Mouse (Mus musculus) olfactory bulb, adult 2 months (tissue): ENCODE measurements around the gene Tnfrsf1a. TPM values are rescaled to one million over a fixed set of nuclear protein-coding genes. Genes with fewer than 3 reads are reported as not detected.

Source experiments
- H3K27ac ChIP-seq: fragments of 200-500 bp; 2 replicates; pipeline ENCODE4 v1.5.1; 2012; ENCODE audit warnings: low read depth, low read length; ENCODE audit not compliant: insufficient read depth
- H3K4me1 ChIP-seq: fragments of 200-500 bp; 2 replicates; pipeline ENCODE4 v1.6.1; 2012; ENCODE audit warnings: low read length; ENCODE audit not compliant: control insufficient read depth, insufficient read depth
- H3K4me3 ChIP-seq: fragments of 200-500 bp; 2 replicates; pipeline ENCODE4 v1.5.1; 2012; ENCODE audit warnings: mild to moderate bottlenecking, low read depth, low read length, moderate library complexity; ENCODE audit not compliant: insufficient read depth
- CTCF ChIP-seq: fragments of 200-500 bp; IDR thresholded peaks from 2 replicates; pipeline ENCODE4 v1.5.1; 2012; ENCODE audit warnings: low read depth, mild to moderate bottlenecking, low read length, moderate library complexity; ENCODE audit not compliant: insufficient read depth
- POLR2A ChIP-seq: fragments of 200-500 bp; IDR thresholded peaks from 2 replicates; pipeline ENCODE4 v1.6.1; 2012; ENCODE audit warnings: mild to moderate bottlenecking, low read depth, low read length, moderate library complexity; ENCODE audit not compliant: insufficient read depth
- WGBS: fragments of 180-500 bp; shearing (Covaris S2); methylation state at CpG from one replicate; pipeline ENCODE4 v1.1.7; 2018; 5-methylcytosine and 5-hydroxymethylcytosine counted together
- polyA plus RNA-seq: library from polyadenylated mRNA; stranded (reverse); fragments of >200 nt; gene quantifications from 2 replicates; pipeline ENCODE4 v1.2.4, GENCODE M21; 2012; ENCODE audit warnings: low replicate concordance; ENCODE audit not compliant: missing spikeins, insufficient read depth, insufficient read length

Gene Tnfrsf1a
- polyA plus RNA-seq, 1 experiment = not detected

- Histone ChIP-seq H3K27ac (no peak overlapping the region; the same call in 1 of the 2 replicates), H3K4me1 (peaks cover 48% of the 10 kb centered on the region), H3K4me3 (peak overlapping the region; percentile 46)
- WGBS = 62% methylated on average over 20 of the region's 20 CpGs
- TF ChIP-seq CTCF = no peak
- TF ChIP-seq POLR2A = no peak
Observed at GRCm38 (mm10) chr6:125350231-125350994, 1.3 kb downstream of the Tnfrsf1a start.

GRCm38 (mm10) chr6:125350995-125351324, 1.8 kb downstream of the Tnfrsf1a start:
- WGBS = 94% methylated on average over 2 of the region's 2 CpGs
- Histone ChIP-seq H3K4me1 (peaks cover 52% of the 10 kb centered on the region), H3K27ac (no peak overlapping the region), H3K4me3 (no peak overlapping the region)
- TF ChIP-seq CTCF (no peak), POLR2A (no peak)

GRCm38 (mm10) chr6:125351368-125352045, 2.3 kb downstream of the Tnfrsf1a start:
- no peak overlapping the region for H3K27ac ChIP-seq
- H3K4me3 ChIP-seq = no peak overlapping the region
- H3K4me1 ChIP-seq = peaks cover 52% of the 10 kb centered on the region
- no peak for TF ChIP-seq POLR2A
- TF ChIP-seq CTCF = no peak
- 78% methylated on average over 8 of the region's 8 CpGs for WGBS

- Histone ChIP-seq H3K4me3 (no peak overlapping the region), H3K27ac (no peak overlapping the region), H3K4me1 (peaks cover 52% of the 10 kb centered on the region)
- WGBS = 80% methylated on average over 5 of the region's 5 CpGs
- TF ChIP-seq CTCF (no peak), POLR2A (no peak)
Observed at GRCm38 (mm10) chr6:125352046-125352384, 2.9 kb downstream of the Tnfrsf1a start.

- no peak overlapping the region for H3K27ac ChIP-seq
- H3K4me1 ChIP-seq = peaks cover 52% of the 10 kb centered on the region
- no peak overlapping the region for H3K4me3 ChIP-seq
- TF ChIP-seq CTCF (no peak), POLR2A (no peak)
- 62% methylated on average over 4 of the region's 4 CpGs for WGBS
Observed at GRCm38 (mm10) chr6:125352811-125353210, 3.6 kb downstream of the Tnfrsf1a start.

GRCm38 (mm10) chr6:125353221-125353620, 4.1 kb downstream of the Tnfrsf1a start:
- 94% methylated on average over 11 of the region's 11 CpGs for WGBS
- peaks cover 52% of the 10 kb centered on the region for H3K4me1 ChIP-seq
- TF ChIP-seq CTCF = no peak
- TF ChIP-seq POLR2A = no peak
- H3K27ac ChIP-seq = no peak overlapping the region
- H3K4me3 ChIP-seq = no peak overlapping the region

GRCm38 (mm10) chr6:125353655-125354054, 4.5 kb downstream of the Tnfrsf1a start:
- Histone ChIP-seq H3K27ac (no peak overlapping the region), H3K4me1 (peaks cover 52% of the 10 kb centered on the region), H3K4me3 (no peak overlapping the region)
- TF ChIP-seq POLR2A (no peak), CTCF (no peak)
- 90% methylated on average over 4 of the region's 4 CpGs for WGBS

- 26% methylated on average over 14 of the region's 14 CpGs for WGBS
- H3K4me1 ChIP-seq = peaks cover 44% of the 10 kb centered on the region
- H3K4me3 ChIP-seq = no peak overlapping the region
- no peak for TF ChIP-seq CTCF
- no peak for TF ChIP-seq POLR2A
- H3K27ac ChIP-seq = 0 out of 2 replicates have a peak overlapping the region, but pooled peaks have one; percentile 29
Observed at GRCm38 (mm10) chr6:125354352-125355151, 5.4 kb downstream of the Tnfrsf1a start.
